Mouse (Mus musculus) mature B cell (primary cell): ENCODE measurements at regions not wholly inside any gene's neighbourhood (a gene's known extent, or its start where the extent isn't known, plus 50 kb on each side); places are given as distances from the start of the nearest gene placed in this dataset.

Source experiments
- in situ Hi-C: fragments of 300-500 bp; cut with MboI; formaldehyde crosslinking; loops from 2 replicates; pipeline ENCODE4 v1.14.3; 2019

DNA sequence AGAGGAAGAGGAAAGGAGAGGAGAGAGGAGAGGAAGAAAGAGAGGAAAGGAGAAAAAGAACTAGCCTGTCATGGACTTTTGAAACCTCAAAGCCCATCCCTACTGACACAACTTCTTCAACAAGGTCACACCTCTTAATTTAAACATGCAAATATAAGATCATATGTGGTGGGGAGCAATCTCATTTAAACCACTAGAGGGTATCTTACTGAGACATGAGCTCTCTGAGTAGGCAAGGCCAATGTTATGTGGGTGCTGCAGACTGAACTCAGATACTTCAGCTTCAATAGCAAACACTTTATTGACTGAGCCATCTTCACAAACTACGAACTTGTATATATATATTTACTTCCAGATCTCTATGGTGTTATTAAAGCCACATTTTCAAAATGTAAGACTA lies 156.9 kb downstream of the Mex3b start:
- in situ Hi-C loops: no loop called here

DNA sequence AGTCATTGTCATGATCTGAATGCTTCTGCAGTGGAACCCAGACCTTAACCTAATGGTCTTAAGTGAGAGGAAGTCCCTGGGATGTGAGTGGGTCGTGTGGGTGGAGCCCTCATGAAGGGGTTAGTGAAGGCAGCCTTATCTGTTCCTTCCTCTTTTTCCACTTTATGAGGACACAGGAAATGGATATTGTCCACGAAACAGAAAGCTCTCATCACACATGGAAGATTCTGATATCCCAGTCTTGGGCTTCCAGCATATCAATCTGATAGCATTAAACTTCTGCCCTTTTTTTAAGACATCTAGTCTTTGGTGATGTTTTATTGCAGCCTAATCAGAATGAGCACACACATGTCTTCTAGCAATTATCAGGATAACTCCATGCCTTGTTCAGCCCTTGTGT lies 164.0 kb downstream of the Mex3b start:
- in situ Hi-C loops: no loop called here

DNA sequence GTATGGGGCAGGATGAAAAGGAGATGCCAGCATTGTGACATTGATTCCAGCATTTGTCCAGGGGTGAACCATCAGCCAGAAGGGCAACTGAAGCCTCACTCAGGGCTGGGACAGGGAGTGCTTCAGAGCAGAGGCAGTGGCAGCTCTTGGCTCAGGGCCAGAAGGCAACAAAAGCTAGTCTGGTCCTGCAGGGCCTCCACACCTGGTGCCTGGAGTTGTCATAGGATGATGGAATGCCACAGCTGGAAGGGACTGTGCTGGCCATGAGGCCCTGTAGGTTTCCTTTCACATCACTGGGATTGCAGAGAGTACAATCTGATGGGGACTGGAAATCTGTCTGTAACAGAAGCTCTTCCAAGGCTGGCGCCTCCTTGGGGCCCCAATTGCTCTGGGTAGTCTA lies 164.9 kb downstream of the Mex3b start:
- in situ Hi-C loops: no loop called here

DNA sequence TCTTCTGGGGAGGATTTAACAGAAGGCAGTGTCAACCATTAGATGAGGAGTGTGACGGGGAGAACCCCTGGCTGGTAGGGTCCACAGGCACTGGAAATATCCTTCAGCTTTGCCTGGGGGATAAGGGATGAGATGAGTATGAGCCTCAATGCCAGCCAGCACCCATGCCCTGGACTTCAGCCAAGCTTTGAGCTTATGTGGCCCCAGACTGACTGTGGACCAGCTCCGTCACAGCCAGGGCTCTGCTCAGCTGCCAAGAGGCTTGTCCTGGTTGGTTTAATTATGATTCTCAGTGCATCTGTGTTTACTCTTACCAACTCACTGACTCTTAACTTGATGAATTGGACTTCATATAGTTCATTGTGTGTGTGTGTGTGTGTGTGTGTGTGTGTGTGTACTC lies 165.8 kb downstream of the Mex3b start:
- in situ Hi-C loops: no loop called here

DNA sequence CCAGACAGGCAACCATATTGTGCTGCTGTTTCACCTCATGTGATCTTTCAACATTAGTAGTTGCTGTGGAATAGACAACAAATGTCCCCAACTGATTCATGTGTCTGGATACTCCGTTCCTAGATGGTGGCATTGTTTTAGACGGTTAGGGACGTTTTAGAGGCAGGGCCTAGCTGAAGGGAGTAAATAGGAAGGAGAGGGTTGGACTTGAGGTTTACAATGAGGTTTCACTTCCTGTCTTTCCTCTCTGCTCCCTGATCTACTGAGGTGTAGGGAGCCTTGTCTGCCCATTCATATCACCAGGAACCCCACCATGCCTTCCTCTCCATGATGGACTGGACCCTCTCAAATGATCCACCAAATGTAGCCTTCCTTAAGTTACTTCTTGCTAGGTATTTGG lies 168.1 kb downstream of the Mex3b start:
- in situ Hi-C loops: no loop called here

DNA sequence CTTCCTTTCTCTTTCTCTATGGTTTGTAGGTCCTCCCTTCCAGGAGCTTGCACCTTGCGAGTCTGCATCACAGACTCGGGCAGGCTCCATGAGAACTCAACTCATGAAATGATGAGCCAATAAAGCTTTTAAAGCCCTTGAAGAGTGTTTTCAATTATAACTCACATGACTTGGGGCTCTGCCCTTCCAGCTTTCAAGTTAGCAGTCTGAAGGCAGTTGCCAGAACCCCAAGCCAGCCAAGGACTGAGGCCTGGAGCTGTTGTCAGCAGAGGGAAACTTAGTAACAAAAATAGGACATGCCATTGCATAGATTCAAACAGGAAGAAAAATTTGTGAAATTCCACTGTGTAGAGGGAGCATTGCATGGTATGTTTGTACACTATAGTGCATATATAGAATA lies 169.3 kb downstream of the Mex3b start:
- in situ Hi-C loops: no loop called here

- in situ Hi-C loops: no loop called here
Measured at GRCm38 (mm10) chr7:83037100-83037499, 170.0 kb downstream of the Mex3b start.

- in situ Hi-C loops: no loop called here
Measured at GRCm38 (mm10) chr7:83037714-83038113, 170.6 kb downstream of the Mex3b start.

DNA sequence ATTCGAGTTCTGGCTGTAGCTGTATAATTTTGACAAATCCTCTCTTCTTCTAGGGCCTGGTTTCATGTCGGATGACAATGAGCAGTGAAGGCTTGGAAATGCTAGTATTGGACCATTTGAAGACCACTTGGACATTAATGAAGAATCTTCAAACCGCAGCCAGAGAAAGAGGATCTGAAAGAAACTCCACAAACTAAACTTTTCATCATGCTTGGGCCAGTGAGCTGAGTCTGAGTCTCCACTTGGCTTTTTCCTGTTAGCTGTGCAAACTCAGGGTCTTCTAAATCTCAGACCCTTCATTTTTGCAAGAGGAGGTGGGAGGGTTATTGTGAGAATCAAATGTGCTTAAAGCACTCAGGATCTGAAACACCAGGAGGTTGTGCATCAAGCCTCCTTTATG lies 176.6 kb downstream of the Mex3b start:
- in situ Hi-C loops: no loop called here

- in situ Hi-C loops: no loop called here
Measured at GRCm38 (mm10) chr7:83045266-83045665, 178.1 kb downstream of the Mex3b start.

GRCm38 (mm10) chr7:83050011-83050410 lies 182.9 kb downstream of the Mex3b start:
- in situ Hi-C loops: no loop called here

DNA sequence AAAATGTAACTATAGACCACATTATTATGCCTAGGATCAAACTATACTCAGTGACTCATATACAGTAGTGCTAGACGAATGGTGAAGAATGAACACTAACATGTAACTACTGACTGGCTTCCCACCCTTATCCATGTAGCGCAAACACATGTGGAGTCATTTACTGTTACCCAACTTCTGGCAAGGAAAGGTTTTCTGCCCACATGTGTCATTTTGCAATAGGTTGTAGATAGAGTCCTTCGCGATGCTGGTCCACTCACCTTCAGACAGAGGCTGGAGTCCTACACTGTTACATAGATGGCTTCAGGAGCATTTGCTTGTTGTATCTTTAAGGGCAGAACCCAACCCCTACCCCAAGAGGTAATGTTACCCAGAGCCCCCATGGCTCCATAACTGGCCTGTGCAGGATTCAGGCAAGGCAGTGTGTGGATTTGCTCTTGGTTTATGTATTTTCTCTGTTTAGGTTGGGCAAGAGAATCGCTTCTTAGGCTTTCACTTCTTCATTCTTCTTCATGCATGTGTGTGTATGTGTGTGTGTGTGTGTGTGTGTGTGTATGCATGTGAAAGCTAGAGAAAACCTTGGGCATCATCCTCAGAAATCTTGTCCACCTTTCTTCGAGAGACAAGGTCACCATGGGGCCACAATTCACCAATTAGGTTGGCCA lies 183.8 kb downstream of the Mex3b start:
- in situ Hi-C loops: no loop called here

GRCm38 (mm10) chr7:83056101-83056935 lies 189.2 kb downstream of the Mex3b start:
- in situ Hi-C loops: no loop called here

DNA sequence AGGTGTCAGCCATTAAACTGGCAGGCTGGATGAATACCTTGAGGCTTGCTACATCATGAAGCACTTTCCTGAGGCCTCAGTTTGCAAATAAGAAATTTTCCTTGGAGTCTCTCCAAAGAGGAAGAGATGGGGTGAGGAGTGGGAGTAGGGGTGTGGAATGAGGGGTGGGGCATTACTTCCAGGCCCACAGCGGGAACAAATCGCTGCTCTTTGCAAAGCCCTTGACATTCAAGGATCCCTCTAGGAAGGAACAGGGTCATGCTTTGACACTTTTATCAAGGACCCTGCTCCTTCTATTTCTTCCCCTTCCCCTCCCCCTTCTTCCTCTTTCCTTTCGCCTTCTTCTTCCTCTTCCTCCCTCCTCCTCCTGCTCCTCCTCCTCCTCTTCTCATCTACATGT lies 193.2 kb downstream of the Mex3b start:
- in situ Hi-C loops: no loop called here

DNA sequence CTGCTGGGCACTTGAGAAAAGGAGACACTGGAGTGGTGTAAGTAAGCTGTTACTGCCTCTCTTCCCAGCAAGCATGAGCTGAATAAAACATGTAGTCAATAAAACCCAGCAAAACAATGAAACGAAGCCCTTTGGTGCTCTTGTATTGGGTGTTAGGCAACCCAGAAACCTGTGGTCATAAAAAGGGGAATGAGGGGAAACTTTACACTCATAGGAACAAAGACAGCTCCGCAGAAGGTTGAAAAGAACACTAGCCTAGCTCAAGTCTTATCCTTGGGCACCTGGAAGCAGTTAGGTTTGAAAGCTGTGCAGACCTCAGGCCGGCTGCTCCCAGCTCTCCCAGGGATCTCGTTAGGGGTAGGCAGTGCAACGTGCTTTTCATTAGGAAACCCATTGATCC lies 193.6 kb downstream of the Mex3b start:
- in situ Hi-C loops: no loop called here

DNA sequence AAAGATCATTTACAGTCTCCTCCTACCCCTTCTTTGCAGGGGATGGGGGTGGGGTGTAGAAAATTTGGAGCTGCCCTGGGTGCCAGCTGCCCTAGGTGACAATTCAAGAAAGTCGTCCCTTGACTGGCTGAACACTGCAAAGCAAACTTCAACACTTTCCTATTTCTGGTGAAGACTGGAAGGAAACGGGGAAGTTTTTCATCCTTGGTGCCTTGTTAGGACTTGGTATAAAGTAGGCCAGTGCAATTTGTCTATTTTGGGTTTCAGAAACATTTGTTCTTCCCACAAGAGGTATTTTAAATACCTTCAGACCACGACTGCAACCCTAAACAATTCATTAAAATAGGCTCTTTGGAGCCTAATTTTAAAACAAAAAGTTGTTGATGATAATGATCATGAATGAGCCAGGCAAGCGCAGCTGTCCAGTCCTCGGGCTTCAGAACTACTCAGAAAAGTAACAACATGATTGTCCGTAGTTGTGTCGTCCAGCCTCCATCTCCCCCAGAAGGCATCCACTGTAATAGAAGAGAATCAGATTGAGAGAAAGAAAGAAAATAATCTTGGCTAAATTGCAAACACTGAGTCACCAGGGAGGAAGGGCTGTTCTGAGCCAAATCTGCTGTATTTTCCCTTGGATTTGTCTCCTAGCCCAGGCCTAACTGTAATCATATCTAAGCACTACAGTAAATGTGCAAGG lies 194.2 kb downstream of the Mex3b start:
- in situ Hi-C loops: no loop called here

GRCm38 (mm10) chr7:83061894-83062477 lies 194.9 kb downstream of the Mex3b start:
- in situ Hi-C loops: no loop called here

DNA sequence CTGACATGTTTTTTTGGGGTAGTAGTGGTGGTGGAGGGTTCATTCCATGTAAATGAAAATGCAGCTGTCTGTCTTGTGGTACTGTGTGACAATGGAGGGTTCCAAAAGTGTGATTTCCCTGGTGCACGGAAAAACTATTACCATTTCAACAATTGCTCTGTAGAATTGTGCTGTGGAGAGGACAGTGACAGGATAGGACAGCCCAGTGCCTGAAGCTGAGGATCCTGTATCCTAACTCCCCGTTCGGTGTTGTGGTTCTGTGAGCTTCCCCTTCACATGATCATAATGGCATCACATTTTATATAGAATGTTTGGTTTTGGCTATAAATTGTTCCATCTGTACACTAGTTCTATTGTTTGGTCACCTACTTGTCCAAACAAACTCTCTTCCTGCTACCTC lies 196.4 kb downstream of the Mex3b start:
- in situ Hi-C loops: no loop called here

- in situ Hi-C loops: no loop called here
Measured at GRCm38 (mm10) chr7:83065341-83065740, 198.2 kb downstream of the Mex3b start.

DNA sequence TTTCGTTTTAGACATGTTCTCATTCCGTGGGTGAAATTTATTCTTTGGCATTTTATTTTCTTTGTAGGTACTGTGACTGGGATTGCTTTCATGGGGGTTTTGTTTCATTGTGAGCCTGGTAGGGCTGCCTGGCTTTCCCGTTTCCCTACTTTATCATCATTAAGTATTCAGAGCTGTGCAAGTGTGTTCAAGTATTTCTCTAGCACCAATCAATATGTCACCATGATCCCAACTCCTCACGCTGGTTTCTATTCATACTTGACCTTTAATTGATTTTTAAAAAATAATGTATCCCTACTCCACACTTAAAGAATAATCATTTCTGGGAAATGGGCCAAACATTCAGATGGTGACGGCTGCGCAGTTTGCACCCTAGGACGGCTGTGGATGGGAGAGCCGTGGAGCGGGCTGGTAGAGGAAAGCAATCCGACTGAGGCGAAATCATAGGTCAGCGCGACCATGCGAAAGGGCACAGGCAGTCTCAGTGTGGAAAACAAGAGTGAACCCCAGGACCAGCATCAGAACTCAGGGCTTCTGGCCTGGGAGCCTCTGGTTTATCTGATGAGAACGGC lies 207.4 kb downstream of the Mex3b start:
- in situ Hi-C loops: no loop called here

- in situ Hi-C loops: no loop called here
Measured at GRCm38 (mm10) chr7:83075159-83075952, 208.2 kb downstream of the Mex3b start.
